Mouse (Mus musculus) gastrocnemius, postnatal 14 days (tissue): ENCODE data around the gene Faah. TPM values are rescaled to one million over a fixed set of nuclear protein-coding genes. Genes with fewer than 3 reads are reported as not detected.

ENCODE experiments used
- DNase-seq: peaks from one replicate; pipeline ENCODE4 v3.0.0; 2021; ENCODE audit warnings: mixed read lengths
- intact Hi-C: fragments of 180-260 bp; cut with DNase I; formaldehyde crosslinking; loops from one replicate; pipeline ENCODE4 v1.15.1; 2025; ENCODE audit warnings: low total_unique reads
- long read RNA-seq, 2 experiments: library from polyadenylated mRNA; stranded (forward); transcript quantifications; one replicate each; pipeline ENCODE4 v2.0.0; 2021
- total RNA-seq, 2 experiments: library from RNA; stranded (reverse); gene quantifications; 2 replicates each; pipeline ENCODE4 v1.2.3; 2021

Faah gene
- total RNA-seq, result under 1 TPM in 1 of 2 experiments, not detected in 1; 0.39 TPM
- long read RNA-seq, experiment 1, partial matches to known transcripts, result 0 of 1 reads
- long read RNA-seq, experiment 1, other reads (novel, unspliced or antisense), result 0 of 1 reads
- long read RNA-seq, experiment 2, result 0 reads

GRCm38 (mm10) chr4:116017902-116018746 lies at the start of gene Faah:
Faah (minus strand) TSS chr4:116017926.
- intact Hi-C loops, result no loop called here
- no peak for DNase-seq

GRCm38 (mm10) chr4:116063855-116064254 lies 46.1 kb upstream of the Faah start:
- intact Hi-C loops, result no loop called here
- no peak for DNase-seq

- intact Hi-C loops, result no loop called here
- no peak for DNase-seq
Observed at GRCm38 (mm10) chr4:116059012-116059726, 41.4 kb upstream of the Faah start.

GRCm38 (mm10) chr4:116057559-116057958 lies 39.8 kb upstream of the Faah start:
- intact Hi-C loops, result no loop called here

GRCm38 (mm10) chr4:116053399-116053961 lies 35.8 kb upstream of the Faah start, which contains the start of gene Nsun4:
Nsun4 (minus strand) TSS chr4:116053876.
- intact Hi-C loops, result no loop called here
- peak; percentile 89 for DNase-seq

More at GRCm38 (mm10) chr4:116057559-116057958, 39.8 kb upstream of the Faah start:
- DNase-seq, result no peak

- DNase-seq, result no peak
- intact Hi-C loops, result no loop called here
Observed at GRCm38 (mm10) chr4:116052526-116053293, 35.0 kb upstream of the Faah start.

GRCm38 (mm10) chr4:116049211-116049610 lies 31.5 kb upstream of the Faah start:
- intact Hi-C loops, result no loop called here
- DNase-seq, result no peak

GRCm38 (mm10) chr4:116048130-116048920 lies 30.6 kb upstream of the Faah start:
- intact Hi-C loops, result no loop called here

GRCm38 (mm10) chr4:116047681-116048080 lies 30.0 kb upstream of the Faah start:
- intact Hi-C loops, result no loop called here
- no peak for DNase-seq

More at GRCm38 (mm10) chr4:116048130-116048920, 30.6 kb upstream of the Faah start:
- peak; percentile 42 for DNase-seq

- DNase-seq, result no peak
- intact Hi-C loops, result no loop called here
Observed at GRCm38 (mm10) chr4:116046604-116047003, 28.9 kb upstream of the Faah start.

- intact Hi-C loops, result no loop called here
- no peak for DNase-seq
Observed at GRCm38 (mm10) chr4:116042186-116042585, 24.5 kb upstream of the Faah start.

GRCm38 (mm10) chr4:116040466-116040865 lies 22.7 kb upstream of the Faah start:
- DNase-seq, result no peak
- intact Hi-C loops, result no loop called here

- intact Hi-C loops, result no loop called here
- DNase-seq, result no peak
Observed at GRCm38 (mm10) chr4:116033374-116033773, 15.6 kb upstream of the Faah start.

GRCm38 (mm10) chr4:116032906-116033305 lies 15.2 kb upstream of the Faah start:
- intact Hi-C loops, result no loop called here
- DNase-seq, result no peak

- peak; percentile 64 for DNase-seq
- intact Hi-C loops, result no loop called here
Observed at GRCm38 (mm10) chr4:116017300-116017901, 325 bp downstream of the Faah start.

- intact Hi-C loops, result no loop called here
- DNase-seq, result no peak
Observed at GRCm38 (mm10) chr4:116016862-116017299, 845 bp downstream of the Faah start.

GRCm38 (mm10) chr4:116016396-116016795 lies 1.3 kb downstream of the Faah start:
- DNase-seq, result no peak
- intact Hi-C loops, result no loop called here

- no peak for DNase-seq
- intact Hi-C loops, result no loop called here
Observed at GRCm38 (mm10) chr4:116015996-116016395, 1.7 kb downstream of the Faah start.
